Mouse (Mus musculus) heart, postnatal 0 days (tissue): ENCODE results near the gene Mrnip.

Experiments used
- CTCF ChIP-seq: IDR thresholded peaks from 2 replicates; pipeline ENCODE4 v1.5.1; 2016; ENCODE audit warnings: antibody characterized with exemption, control low read depth, low read depth
- EP300 ChIP-seq: IDR thresholded peaks from 2 replicates; pipeline ENCODE4 v1.6.1; 2016; ENCODE audit warnings: antibody characterized with exemption, low read depth

DNA sequence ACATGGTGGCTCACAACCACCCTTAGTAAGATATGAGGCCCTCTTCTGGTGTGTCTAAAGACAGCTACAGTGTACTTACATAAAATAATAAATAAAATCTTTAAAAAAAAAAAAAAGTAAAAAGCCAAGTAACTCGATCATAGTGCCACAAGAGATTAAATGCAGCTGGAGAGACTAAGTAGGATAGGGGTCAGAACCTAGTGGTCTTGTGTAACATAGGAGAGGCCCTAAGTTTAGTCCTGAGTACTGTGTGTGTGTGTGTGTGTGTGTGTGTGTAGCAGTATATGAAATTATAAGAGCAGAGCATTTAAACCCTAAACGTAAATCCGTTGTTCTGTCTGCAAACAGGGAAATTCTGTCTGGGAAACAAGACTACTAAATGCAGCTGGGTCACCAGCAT is 18.0 kb downstream of the Mrnip start:
- TF ChIP-seq CTCF (no peak), EP300 (no peak)
